Mouse (Mus musculus): ENCODE results near the gene Dll4. TPM values are rescaled to one million over a fixed set of nuclear protein-coding genes. Genes with fewer than 3 reads are reported as not detected.

Gene Dll4
- total RNA-seq, 2 experiments from 2014 or later = 2.3 to 4.0 TPM

DNA sequence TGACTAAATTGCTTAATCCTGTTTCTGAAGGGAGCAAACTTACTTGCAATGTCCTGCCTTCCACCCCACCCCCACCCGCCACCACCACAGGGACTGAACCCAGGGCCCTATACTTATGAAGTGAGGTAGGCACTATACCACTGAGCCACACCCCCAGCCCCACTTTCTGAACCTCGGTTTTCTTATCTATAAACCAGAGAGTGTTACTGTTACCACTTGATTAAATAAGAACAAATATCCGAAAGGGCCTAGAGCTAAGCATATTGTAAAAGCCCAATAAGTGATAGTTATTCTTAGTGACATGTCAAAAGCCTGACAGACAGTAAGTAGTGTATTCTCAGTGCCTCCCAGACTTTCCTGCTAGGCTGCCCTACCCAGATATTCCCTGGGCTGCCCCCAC is 21.2 kb upstream of the Dll4 start:
- intact Hi-C loops (cut with DNase I) = loop anchor here (5.0 kb wide), 1 partner anchor 218 kb away; no protein-coding TSS in a partner anchor
- DNase-seq (ENCODE audit: low spot score in 2 of 2) = no peak

DNA sequence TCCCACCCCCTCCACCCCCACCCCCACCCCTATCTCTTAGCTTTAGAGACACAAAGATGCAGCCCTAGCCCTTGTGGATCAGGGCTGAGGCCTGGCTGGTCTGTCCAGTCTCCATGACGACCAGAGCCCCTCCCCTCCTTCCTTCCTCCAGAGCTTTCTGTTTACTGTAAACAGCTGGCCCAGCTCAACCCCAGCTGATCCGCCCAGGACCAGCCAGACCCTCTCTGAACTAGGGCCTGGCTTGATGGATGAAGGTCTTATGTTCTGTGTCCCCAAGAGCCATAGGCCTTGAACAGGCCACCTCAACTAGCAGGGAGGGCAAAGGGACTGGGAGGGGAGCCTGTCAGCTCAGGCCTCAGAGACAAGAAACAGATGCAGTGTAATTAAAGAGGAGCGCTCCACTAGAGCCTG is 20.8 kb upstream of the Dll4 start:
- DNase-seq (ENCODE audit: low spot score in 2 of 2) = no peak
- intact Hi-C loops (cut with DNase I) = loop anchor here (5.0 kb wide), 1 partner anchor 217 kb away; no protein-coding TSS in a partner anchor

DNA sequence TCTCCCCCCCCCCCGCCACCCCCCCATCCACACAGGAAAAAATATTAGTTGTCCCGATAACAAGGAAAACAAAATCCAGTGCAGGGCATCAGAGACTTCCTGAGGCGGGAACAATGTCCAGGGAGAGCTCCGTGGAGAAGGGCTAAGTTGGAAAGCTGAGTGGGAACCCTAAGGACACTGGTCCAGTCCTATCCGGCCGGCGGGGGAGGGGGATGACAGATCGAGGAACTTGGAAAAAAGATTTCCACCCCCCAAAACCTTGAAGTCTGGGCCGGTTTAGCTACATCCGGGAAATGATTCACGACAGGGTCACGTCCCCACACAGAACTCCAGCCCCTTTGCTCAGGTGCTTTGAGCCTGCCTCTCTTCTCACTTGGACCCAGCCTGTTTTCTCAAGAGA is 14.0 kb upstream of the Dll4 start:
- DNase-seq (ENCODE audit: low spot score in 2 of 2) = no peak
- intact Hi-C loops (cut with DNase I) = no loop called here

DNA sequence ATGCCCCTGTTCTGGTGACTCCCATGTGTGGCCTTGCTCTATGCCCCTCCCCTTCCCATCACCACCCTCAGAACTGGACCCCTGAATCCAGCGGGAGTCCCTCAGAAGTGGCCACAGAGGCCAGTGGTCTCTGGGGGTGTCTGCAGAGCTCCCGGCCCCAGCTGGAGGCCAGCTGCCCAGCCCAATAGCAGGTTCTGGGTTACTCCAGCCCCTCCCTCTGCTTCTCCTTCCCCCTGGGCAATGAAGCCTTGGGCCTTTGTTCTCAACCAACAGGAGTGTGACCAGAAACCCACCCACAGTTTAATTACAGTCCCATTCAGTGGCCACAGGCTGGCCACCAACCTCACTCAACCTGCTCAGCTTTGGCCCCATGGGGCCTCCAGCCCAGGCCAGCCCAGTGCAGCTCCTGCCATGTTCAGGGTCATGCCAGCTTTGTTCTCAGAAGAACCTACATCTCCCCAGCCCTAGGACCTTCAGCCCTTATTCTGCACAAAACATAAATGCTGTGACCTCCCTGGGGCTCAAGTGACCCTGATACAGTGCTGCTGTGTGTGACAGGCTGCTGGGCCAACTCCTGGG is 13.1 kb upstream of the Dll4 start:
- intact Hi-C loops (cut with DNase I) = no loop called here
- no peak for DNase-seq (ENCODE audit: low spot score in 2 of 2)

DNA sequence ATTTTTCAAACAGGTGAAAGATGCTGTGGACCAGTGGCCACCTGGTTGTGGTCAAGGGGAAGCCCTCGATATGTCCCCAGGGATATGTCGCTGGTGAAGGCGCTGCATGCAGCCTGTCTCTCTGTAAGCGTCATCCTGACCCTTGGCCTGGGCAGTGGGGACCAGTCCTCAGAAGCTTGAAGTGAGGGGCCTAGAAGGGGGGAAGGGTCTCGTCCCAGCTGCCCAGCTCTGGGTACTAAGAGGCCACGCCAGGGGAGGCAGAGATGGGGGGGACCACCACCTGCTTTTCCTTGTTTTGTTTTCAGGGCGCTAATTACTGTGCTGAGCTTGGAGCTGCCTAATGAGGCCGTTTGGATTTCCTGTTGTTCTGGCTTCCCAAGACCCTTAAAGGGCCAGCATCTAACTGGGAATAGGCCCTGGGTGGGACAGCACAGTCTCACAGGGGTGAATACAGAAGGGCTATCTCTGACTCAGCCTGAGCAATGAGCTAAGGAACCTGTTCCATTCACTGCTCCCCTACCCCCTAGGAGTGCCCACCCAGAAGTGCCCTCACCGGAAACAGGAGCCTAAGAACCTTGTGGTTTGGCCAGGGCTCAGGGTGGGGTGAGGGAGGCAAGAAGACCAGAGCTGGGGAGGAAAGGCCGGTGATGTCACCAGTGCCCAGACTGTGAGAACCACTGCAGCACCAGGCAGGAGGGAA is 11.7 kb upstream of the Dll4 start:
- no peak for DNase-seq (ENCODE audit: low spot score in 2 of 2)
- intact Hi-C loops (cut with DNase I) = no loop called here

DNA sequence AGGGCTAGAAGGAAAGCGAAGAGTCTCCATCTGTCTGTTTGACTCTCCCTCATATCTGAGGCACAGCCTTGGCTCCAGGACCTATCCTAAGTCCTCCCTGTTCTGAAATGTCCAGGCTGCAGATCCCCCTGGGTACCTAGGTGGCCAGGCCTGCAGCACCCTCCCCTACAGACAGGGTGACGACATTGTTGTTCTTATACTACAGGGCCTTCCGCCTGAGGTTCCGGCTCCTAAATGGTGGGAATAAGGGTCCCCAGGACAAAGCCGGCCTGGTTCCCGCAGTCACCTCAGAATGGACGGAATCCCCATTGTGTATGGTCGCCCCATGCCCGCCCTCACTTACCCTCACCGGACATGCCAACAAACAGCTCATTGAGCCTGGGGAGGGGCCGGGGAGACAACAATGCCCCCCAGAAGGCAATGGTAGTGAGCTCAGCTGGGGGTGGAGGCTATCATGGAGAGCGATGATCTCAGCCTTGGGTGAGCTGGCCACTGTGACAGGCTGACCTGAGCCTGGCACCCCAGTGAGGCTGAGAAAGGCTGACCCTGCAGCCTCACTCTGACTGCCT is 10.8 kb upstream of the Dll4 start:
- no peak for DNase-seq (ENCODE audit: low spot score in 2 of 2)
- intact Hi-C loops (cut with DNase I) = no loop called here

DNA sequence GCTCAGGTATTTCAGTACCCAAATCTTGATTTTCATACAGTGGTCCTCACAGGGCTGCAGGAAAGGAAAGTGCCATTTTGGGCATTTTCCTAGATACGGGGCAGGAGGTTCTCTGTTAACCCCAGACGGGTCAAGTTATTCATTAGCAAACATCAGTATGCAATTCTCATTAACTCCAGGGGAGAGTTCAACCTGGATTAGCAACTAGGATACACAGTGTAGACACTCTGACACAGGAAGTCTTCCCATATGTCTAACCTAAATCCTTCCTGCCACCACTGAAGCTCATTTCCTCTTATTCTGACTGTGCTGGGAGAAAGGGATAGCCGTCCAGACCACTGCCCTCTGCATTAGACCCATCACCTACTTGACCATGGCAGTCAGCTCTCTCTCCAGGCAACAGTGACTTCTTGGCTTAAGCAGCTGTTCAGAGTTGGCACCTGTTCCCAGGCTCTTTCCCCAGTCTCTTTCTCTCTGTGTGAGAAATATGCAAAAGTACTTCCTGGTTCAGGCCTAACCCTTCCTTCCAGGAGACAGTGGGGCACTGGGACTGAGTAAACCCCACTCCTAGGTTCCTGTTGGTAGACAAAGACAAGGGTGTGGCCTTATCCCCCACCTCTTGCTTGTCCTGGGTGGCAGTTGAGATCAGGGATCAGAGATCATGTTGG is 7.4 kb upstream of the Dll4 start:
- DNase-seq (ENCODE audit: low spot score in 2 of 2) = no peak
- intact Hi-C loops (cut with DNase I) = no loop called here

DNA sequence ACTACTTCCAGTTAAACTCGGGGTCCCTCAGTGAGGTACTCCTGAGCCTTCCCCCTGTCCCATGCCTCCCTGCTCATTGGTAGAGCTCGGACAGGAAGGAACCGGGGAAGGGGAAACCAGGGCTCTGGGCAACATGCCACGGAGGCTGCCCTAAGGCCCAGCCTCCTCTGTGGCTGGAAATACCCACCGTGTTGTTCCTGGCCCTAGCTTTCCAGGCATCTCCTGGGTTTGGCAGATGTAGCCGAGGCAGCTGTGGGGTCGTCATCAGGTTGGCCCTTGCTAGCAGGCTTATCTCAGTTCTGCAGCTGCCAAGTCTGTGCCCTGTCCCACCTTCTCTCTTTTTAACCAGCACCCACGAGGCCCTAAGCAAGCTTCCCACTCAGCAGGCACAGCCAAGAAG is 5.0 kb upstream of the Dll4 start:
- DNase-seq (ENCODE audit: low spot score in 2 of 2) = no peak
- intact Hi-C loops (cut with DNase I) = no loop called here

DNA sequence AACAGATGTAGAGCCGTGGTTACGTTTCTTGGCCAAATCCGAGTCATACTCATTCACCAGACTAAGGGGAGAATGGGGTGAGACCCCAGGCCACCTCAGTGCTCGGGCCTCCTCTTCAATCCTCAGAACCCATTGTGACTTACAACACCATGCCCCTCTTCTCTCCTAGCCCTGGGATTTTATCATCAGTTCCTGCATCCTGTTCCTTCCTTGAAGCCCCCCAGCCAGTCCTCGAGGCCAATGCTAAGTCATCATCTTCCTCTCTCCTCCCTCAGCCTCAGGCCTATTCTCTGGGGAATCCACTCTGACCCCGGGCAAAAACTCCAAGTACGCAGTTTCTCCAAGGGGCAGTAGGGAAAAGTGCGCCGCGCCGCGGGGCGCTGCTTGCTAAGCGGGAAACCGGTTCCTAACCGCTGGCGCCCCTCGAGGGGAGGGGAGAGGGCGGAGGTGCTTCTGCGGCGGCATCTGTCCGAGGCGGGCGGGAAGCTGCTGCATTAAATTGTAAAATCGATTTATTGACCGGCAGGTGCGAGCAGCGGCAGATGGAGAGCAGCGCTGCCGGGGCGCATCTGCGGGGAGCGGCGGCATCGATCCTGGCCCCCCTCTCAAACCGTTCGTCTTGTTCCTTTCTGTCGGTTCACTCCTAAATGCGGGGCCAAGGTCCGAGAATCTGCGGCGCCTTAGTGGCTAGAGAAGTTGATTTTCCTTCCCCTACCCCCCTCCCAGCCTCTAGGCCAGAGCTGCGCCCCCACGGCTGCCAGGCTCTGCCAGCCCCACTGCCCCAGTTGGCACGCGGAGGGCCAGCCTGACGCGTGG is 3.6 kb upstream of the Dll4 start:
- no peak for DNase-seq (ENCODE audit: low spot score in 2 of 2)
- intact Hi-C loops (cut with DNase I) = no loop called here

DNA sequence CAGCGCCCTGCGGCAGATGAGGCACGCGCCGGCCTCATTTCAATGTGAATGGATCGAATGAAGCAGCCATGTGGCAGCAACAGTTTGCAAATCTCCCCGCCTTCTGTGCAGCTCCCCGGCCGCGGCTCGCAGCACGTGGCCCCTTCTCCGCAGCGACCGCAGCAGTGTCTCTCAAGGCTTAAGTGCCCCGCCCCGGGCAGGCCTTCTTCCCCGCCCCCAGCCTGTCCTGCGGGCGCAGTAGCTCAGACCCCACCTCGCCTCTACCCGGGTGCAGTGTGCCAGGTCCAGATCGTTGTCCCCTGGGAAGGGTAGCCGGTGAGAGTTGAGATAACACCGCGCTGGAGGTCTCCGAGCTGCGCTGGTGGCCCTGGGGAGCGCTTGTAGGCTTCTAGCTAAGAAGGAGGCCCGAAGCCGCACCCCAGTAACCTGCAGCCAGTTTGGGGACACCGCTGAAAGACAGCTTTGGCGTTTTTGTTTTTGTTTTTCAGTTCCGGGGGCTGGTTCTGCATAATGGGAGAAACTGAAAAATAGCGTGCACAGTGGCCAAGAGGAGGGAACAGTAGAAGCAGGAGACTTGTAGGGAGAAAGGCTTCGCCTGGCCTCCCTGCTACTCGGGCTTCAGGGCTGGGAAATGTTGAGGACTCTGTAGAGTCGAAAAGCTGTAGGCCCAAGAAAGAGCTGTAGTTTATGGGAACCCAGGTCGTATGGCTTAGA is 2.8 kb upstream of the Dll4 start:
- intact Hi-C loops (cut with DNase I) = no loop called here
- peak; percentile 61 to 72 for DNase-seq (ENCODE audit: low spot score in 2 of 2)

DNA sequence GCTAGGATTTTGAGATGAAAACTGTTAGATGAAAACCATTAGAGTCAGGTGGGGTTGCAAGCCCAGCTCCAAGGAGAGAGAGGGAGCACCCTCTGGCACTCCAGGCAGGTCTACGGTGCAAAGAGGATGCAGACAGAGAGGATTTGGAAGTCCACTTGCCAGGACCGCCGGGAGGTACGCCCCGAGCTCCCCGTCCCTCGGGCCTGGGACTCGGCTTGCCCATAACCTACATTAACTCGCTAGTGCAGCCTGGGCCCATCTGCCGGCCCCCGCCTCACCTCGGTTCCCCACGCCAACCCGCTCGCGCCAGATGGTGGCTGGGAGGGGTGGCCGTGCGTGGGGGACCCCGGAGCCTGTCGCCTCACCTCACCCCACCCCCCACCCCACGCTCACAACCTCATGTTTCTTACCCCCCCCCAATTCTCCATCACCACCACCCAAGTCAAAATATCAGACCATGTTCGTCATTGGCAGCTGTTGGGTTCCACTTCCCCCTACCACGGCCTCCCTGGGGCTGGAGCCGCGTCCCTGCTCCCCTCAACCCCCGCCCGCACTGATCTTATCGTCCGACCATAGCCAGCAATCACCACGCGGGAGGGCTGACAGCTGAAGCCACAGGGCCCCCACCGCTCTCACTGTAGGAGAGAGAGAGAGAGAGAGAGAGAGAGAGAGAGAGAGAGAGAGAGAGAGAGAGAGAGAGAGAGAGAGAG is 1.6 kb upstream of the Dll4 start:
- DNase-seq (ENCODE audit: low spot score in 2 of 2) = no peak
- intact Hi-C loops (cut with DNase I) = no loop called here

DNA sequence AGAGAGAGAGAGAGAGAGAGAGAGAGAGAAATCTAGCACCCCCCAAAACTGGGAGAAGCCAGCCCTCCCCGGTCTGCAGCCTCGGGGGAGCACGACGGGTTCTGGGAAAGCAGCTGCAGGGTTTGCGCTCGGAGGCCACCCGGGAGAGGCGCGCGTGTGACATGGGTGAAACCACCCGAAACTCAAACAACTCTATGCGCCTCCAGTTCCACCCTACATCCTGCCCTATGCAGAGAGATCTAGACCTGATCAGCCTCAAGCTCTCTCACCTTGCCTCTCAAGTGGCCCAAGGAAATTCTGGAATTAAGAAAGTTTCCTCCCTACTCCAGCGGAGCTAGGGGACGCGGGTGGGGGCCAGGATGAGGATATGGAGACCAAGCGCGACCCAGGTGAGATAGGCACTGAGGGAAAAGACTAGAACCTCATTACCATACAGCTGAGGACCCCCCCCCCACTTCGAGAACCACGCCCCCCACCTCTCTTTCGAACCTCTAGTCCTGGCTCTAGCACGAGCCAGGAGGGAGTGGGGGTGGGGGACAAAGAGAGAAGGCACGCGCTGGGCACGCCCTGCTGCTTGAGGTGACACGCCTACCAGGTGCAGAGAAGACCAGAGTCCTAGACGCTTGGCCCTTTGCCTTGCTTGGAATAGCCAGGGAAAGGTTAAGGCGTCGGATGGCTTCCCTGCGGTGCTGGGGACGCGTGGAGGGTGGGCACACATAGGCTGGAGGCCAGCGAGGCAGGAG is 837 bp upstream of the Dll4 start:
- intact Hi-C loops (cut with DNase I) = no loop called here
- no peak for DNase-seq (ENCODE audit: low spot score in 2 of 2)

DNA sequence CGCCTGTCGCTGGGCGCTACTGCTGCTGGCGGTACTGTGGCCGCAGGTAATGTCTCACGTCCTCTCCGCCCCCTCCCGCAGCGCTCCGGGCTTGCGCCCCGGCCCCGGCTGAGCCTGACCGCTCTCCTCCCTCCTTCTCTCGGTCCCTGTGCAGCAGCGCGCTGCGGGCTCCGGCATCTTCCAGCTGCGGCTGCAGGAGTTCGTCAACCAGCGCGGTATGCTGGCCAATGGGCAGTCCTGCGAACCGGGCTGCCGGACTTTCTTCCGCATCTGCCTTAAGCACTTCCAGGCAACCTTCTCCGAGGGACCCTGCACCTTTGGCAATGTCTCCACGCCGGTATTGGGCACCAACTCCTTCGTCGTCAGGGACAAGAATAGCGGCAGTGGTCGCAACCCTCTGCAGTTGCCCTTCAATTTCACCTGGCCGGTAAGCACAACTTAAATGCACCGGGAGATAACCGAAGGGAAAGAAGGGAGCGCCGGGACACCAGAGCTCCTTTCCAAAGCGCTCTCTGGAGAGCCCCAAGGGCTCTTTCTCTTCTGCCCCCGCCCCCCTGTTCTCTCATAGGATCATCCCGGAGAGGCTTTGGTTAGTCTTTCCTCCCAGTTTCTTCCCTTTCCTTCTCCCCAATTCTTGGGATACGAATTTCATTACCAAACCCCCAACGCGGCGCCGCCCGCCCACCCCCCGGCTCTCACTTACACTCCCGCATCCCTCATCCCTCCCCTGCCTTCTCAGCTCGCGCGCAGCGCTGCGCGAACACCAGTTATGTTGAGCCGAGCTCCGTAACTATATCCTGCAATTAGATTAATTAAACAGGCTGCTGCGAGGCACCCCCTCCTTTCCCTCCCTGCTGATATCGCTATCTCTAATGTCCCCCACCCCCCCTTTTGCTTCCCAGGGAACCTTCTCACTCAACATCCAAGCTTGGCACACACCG is 847 bp downstream of the Dll4 start:
- DNase-seq (ENCODE audit: low spot score in 2 of 2) = no peak
- intact Hi-C loops (cut with DNase I) = loop anchor here (1.0 kb wide), 1 partner anchor 26 kb away; no protein-coding TSS in a partner anchor

DNA sequence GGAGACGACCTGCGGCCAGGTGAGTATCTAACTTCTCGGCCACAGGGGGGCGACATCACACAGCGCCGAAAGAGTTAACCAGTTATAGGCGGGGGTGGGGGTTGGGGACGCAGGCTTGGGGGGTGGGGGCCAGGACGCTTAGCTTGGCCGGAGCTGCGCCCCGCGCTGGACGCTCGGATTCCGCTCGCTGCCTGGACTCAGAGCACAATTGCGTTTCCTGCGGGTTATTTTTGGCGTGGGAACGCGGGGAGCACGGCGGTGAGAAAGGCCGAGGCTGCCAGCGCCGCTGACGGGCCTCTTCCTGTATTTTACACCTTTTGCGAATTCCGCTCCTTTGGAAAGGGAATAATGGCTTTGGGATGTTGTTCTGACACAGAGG is 1.5 kb downstream of the Dll4 start:
- peak in 1 of 2 experiments; percentile 21 for DNase-seq (ENCODE audit: low spot score in 2 of 2)
- intact Hi-C loops (cut with DNase I) = loop anchor here (1.0 kb wide), 1 partner anchor 27 kb away; no protein-coding TSS in a partner anchor

DNA sequence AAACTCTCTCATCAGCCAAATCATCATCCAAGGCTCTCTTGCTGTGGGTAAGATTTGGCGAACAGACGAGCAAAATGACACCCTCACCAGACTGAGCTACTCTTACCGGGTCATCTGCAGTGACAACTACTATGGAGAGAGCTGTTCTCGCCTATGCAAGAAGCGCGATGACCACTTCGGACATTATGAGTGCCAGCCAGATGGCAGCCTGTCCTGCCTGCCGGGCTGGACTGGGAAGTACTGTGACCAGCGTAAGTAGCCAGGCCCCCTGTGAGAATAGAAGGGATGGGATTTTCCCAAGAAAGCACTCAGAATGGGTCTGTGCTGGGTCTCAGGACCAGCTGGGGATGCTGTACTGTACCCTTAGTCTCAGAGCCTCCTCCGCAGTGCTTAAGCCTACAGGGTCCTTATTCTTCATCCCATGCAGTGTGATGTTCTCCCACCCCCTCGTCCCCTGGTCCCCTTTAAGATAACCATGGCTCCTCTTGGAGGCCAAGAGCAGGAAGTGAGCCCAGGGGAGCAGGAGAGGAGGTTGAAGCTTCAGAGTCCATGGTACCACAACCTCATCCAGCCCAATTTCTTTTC is 2.5 kb downstream of the Dll4 start:
- intact Hi-C loops (cut with DNase I) = loop anchor here (1.0 kb wide), 1 partner anchor 28 kb away; no protein-coding TSS in a partner anchor
- DNase-seq (ENCODE audit: low spot score in 2 of 2) = no peak

DNA sequence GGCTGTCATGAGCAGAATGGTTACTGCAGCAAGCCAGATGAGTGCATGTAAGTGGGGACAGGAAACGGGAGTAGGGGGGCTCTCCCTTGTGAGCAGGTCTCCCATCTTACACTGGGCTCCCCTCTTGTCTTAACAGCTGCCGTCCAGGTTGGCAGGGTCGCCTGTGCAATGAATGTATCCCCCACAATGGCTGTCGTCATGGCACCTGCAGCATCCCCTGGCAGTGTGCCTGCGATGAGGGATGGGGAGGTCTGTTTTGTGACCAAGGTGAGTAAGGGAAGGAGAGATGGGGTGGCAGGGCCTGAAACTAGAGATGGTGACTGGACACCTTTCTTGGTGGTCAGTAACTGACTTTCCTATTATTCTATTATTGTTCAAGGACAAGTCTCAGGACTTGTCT is 3.0 kb downstream of the Dll4 start:
- DNase-seq (ENCODE audit: low spot score in 2 of 2) = no peak
- intact Hi-C loops (cut with DNase I) = no loop called here
